Mouse (Mus musculus): ENCODE data around the gene Rnft2. TPM values are rescaled to one million over a fixed set of nuclear protein-coding genes. Genes with fewer than 3 reads are reported as not detected.

The Rnft2 gene
- total RNA-seq, 2 experiments from 2014 or later, result 68.1 to 71.9 TPM

GRCm38 (mm10) chr5:118265366-118265765, 20.4 kb upstream of the Rnft2 start:
- Histone ChIP-seq H3K4me3 (no peak overlapping the region), H3K27ac (no peak overlapping the region)
- TF ChIP-seq CTCF (conservative IDR thresholded peaks at IDR 0.05), result no peak
- DNase-seq (ENCODE audit: low spot score in 2 of 2), result no peak

GRCm38 (mm10) chr5:118264279-118264678, 19.4 kb upstream of the Rnft2 start:
- Histone ChIP-seq H3K4me3 (no peak overlapping the region), H3K27ac (no peak overlapping the region)
- DNase-seq (ENCODE audit: low spot score in 2 of 2), result no peak

GRCm38 (mm10) chr5:118262418-118262817, 17.5 kb upstream of the Rnft2 start:
- TF ChIP-seq CTCF (conservative IDR thresholded peaks at IDR 0.05), result no peak
- Histone ChIP-seq H3K4me3 (no peak overlapping the region), H3K27ac (no peak overlapping the region)
- DNase-seq (ENCODE audit: low spot score in 2 of 2), result no peak

More at GRCm38 (mm10) chr5:118264279-118264678, 19.4 kb upstream of the Rnft2 start:
- no peak for TF ChIP-seq CTCF (conservative IDR thresholded peaks at IDR 0.05)

- no peak for TF ChIP-seq CTCF (conservative IDR thresholded peaks at IDR 0.05)
- H3K4me3 ChIP-seq, result no peak overlapping the region
- H3K27ac ChIP-seq, result no peak overlapping the region
- DNase-seq (ENCODE audit: low spot score in 2 of 2), result no peak
These were observed 16.3 kb upstream of the Rnft2 start for GRCm38 (mm10) chr5:118261181-118261580.

- DNase-seq (ENCODE audit: low spot score in 2 of 2), result no peak
- H3K4me3 ChIP-seq, result no peak overlapping the region
These were observed 15.7 kb upstream of the Rnft2 start for GRCm38 (mm10) chr5:118260642-118261041.

GRCm38 (mm10) chr5:118260055-118260454, 15.1 kb upstream of the Rnft2 start:
- no peak overlapping the region for H3K4me3 ChIP-seq
- H3K27ac ChIP-seq, result no peak overlapping the region
- no peak for DNase-seq (ENCODE audit: low spot score in 2 of 2)
- no peak for TF ChIP-seq CTCF (conservative IDR thresholded peaks at IDR 0.05)

More at GRCm38 (mm10) chr5:118260642-118261041, 15.7 kb upstream of the Rnft2 start:
- TF ChIP-seq CTCF (conservative IDR thresholded peaks at IDR 0.05), result peak; percentile 29
- no peak overlapping the region for H3K27ac ChIP-seq

GRCm38 (mm10) chr5:118259636-118260035, 14.7 kb upstream of the Rnft2 start:
- DNase-seq (ENCODE audit: low spot score in 2 of 2), result no peak
- no peak overlapping the region for H3K4me3 ChIP-seq
- 0 out of 2 replicates have a peak overlapping the region, but pooled peaks have one; percentile 5 for H3K27ac ChIP-seq
- TF ChIP-seq CTCF (conservative IDR thresholded peaks at IDR 0.05), result no peak

- TF ChIP-seq CTCF (conservative IDR thresholded peaks at IDR 0.05), result no peak
- H3K27ac ChIP-seq, result 0 out of 2 replicates have a peak overlapping the region, but pooled peaks have one; percentile 5
- H3K4me3 ChIP-seq, result no peak overlapping the region
- DNase-seq (ENCODE audit: low spot score in 2 of 2), result peak in 1 of 2 experiments; percentile 32
These were observed 14.2 kb upstream of the Rnft2 start for GRCm38 (mm10) chr5:118259152-118259551.

GRCm38 (mm10) chr5:118256981-118257380, 12.1 kb upstream of the Rnft2 start:
- DNase-seq (ENCODE audit: low spot score in 2 of 2), result no peak
- TF ChIP-seq CTCF (conservative IDR thresholded peaks at IDR 0.05), result peak; percentile 61
- Histone ChIP-seq H3K4me3 (no peak overlapping the region), H3K27ac (no peak overlapping the region)

GRCm38 (mm10) chr5:118253551-118253950, 8.6 kb upstream of the Rnft2 start:
- DNase-seq (ENCODE audit: low spot score in 2 of 2), result no peak
- TF ChIP-seq CTCF (conservative IDR thresholded peaks at IDR 0.05), result no peak
- H3K4me3 ChIP-seq, result no peak overlapping the region
- no peak overlapping the region for H3K27ac ChIP-seq

GRCm38 (mm10) chr5:118250987-118251386, 6.1 kb upstream of the Rnft2 start:
- no peak for TF ChIP-seq CTCF (conservative IDR thresholded peaks at IDR 0.05)
- H3K27ac ChIP-seq, result no peak overlapping the region
- no peak overlapping the region for H3K4me3 ChIP-seq
- no peak for DNase-seq (ENCODE audit: low spot score in 2 of 2)

- Histone ChIP-seq H3K27ac (no peak overlapping the region), H3K4me3 (no peak overlapping the region)
- no peak for TF ChIP-seq CTCF (conservative IDR thresholded peaks at IDR 0.05)
- DNase-seq (ENCODE audit: low spot score in 2 of 2), result no peak
These were observed 2.5 kb upstream of the Rnft2 start for GRCm38 (mm10) chr5:118247378-118247777.

GRCm38 (mm10) chr5:118245606-118246308, 841 bp upstream of the Rnft2 start:
- Histone ChIP-seq H3K4me3 (peak overlapping the region; percentile 69), H3K27ac (peak overlapping the region; percentile 88)
- no peak for TF ChIP-seq CTCF (conservative IDR thresholded peaks at IDR 0.05)
- no peak for DNase-seq (ENCODE audit: low spot score in 2 of 2)

- no peak overlapping the region for H3K27ac ChIP-seq
- TF ChIP-seq CTCF (conservative IDR thresholded peaks at IDR 0.05), result no peak
- DNase-seq (ENCODE audit: low spot score in 2 of 2), result no peak
- H3K4me3 ChIP-seq, result no peak overlapping the region
These were observed 5.2 kb downstream of the Rnft2 start for GRCm38 (mm10) chr5:118239671-118240070.
